Mouse (Mus musculus): ENCODE measurements around the gene Tmem223. TPM values are rescaled to one million over a fixed set of nuclear protein-coding genes. Genes with fewer than 3 reads are reported as not detected.

The Tmem223 gene
- total and polyA plus RNA-seq, 3 experiments: 7.5 to 23.2 TPM; not detected in 1

- peak overlapping the region; percentile 98 for H3K27ac ChIP-seq (ENCODE audit: control insufficient read depth, low read depth, low read length)
- TF ChIP-seq MAX (IDR thresholded peaks at IDR 0.05; ENCODE audit: low read length): no peak
- TF ChIP-seq UBTF (IDR thresholded peaks at IDR 0.05; ENCODE audit: borderline replicate concordance, insufficient read depth, low read depth, low read length): no peak
- TF ChIP-seq SIN3A (IDR thresholded peaks at IDR 0.05; ENCODE audit: low read length): no peak; the same call in 1 of the 2 replicates
- no peak for TF ChIP-seq SMC3 (IDR thresholded peaks at IDR 0.05; ENCODE audit: low read depth, low read length)
- H3K36me3 ChIP-seq (ENCODE audit: control insufficient read depth in 1 of 2, insufficient read depth in 2 of 2, low read length in 2 of 2): peaks cover 26 to 30% of the 10 kb centered on the region in 2 experiments
- H3K79me2 ChIP-seq (ENCODE audit: control insufficient read depth, insufficient read depth, low read length, poor library complexity): peaks cover 53% of the 10 kb centered on the region
- DNase-seq (ENCODE audit: low read depth, low spot score): peak; percentile 35
- H3K4me3 ChIP-seq (ENCODE audit: control insufficient read depth in 1 of 2, insufficient read depth in 1 of 2, low read depth in 2 of 2, low read length in 2 of 2): peak overlapping the region; percentile 96 to 98
- peaks cover 5 to 11% of the 10 kb centered on the region in 2 experiments; a peak in 3 of 4 replicates for H3K4me1 ChIP-seq (ENCODE audit: control insufficient read depth in 1 of 2, insufficient read depth in 2 of 2, low read length in 2 of 2)
- H3K9me3 ChIP-seq (replicated peaks; ENCODE audit: insufficient read depth, low read length): no peaks in the 10 kb centered on the region
- H3K9ac ChIP-seq (ENCODE audit: control insufficient read depth, low read depth, low read length, poor library complexity, severe bottlenecking): peak overlapping the region; percentile 93
- no peaks in the 10 kb centered on the region for H3K27me3 ChIP-seq (ENCODE audit: control insufficient read depth in 1 of 2, insufficient read depth in 2 of 2, low read length in 2 of 2)
Measured at GRCm38 (mm10) chr19:8821146-8821545, 50.4 kb downstream of the Tmem223 start.

Other genes with a start within 250 kb of the Tmem223 start
Only the 30 nearest of the 33 such genes appear.
- gene Slc22a8, start 179.7 kb upstream of the Tmem223 start, total RNA-seq (2012; rRNA removed): not detected in 2 replicates
- gene Slc22a8, start 179.7 kb upstream of the Tmem223 start, polyA plus RNA-seq (2012; ENCODE audit: insufficient read depth in 1 of 2, insufficient read length in 2 of 2, low read depth in 1 of 2, low replicate concordance in 2 of 2, missing spikeins in 1 of 2): not detected
- not detected in 2 replicates for gene Slc22a6, start 153.0 kb upstream of the Tmem223 start, total RNA-seq (2012; rRNA removed)
- not detected for gene Slc22a6, start 153.0 kb upstream of the Tmem223 start, polyA plus RNA-seq (2012; ENCODE audit: insufficient read depth in 1 of 2, insufficient read length in 2 of 2, low read depth in 1 of 2, low replicate concordance in 2 of 2, missing spikeins in 1 of 2)
- gene Chrm1, start 107.2 kb upstream of the Tmem223 start, total RNA-seq (2012; rRNA removed): under 0.01 TPM in 1 of 2 replicates, not detected in the other
- gene Chrm1, start 107.2 kb upstream of the Tmem223 start, polyA plus RNA-seq (2012; ENCODE audit: insufficient read depth in 1 of 2, insufficient read length in 2 of 2, low read depth in 1 of 2, low replicate concordance in 2 of 2, missing spikeins in 1 of 2): under 1 TPM in 1 of 2 experiments, not detected in 1; 0.01 TPM
- gene Slc3a2, start 47.6 kb upstream of the Tmem223 start, total RNA-seq (2012; rRNA removed): 164 and 253 TPM in 2 replicates
- gene Slc3a2, start 47.6 kb upstream of the Tmem223 start, polyA plus RNA-seq (2012; ENCODE audit: insufficient read depth in 1 of 2, insufficient read length in 2 of 2, low read depth in 1 of 2, low replicate concordance in 2 of 2, missing spikeins in 1 of 2): 100 to 1,000 TPM; 428 to 670 TPM
- gene Wdr74, start 35.2 kb upstream of the Tmem223 start, total RNA-seq (2012; rRNA removed): 158 and 208 TPM in 2 replicates
- 100 to 1,000 TPM; 208 to 803 TPM for gene Wdr74, start 35.2 kb upstream of the Tmem223 start, polyA plus RNA-seq (2012; ENCODE audit: insufficient read depth in 1 of 2, insufficient read length in 2 of 2, low read depth in 1 of 2, low replicate concordance in 2 of 2, missing spikeins in 1 of 2)
- gene 1700092M07Rik, start 30.3 kb upstream of the Tmem223 start, total RNA-seq (2012; rRNA removed): 3.0 and 3.3 TPM in 2 replicates
- 1 to 10 TPM in 1 of 2 experiments, not detected in 1; 4.3 TPM for gene 1700092M07Rik, start 30.3 kb upstream of the Tmem223 start, polyA plus RNA-seq (2012; ENCODE audit: insufficient read depth in 1 of 2, insufficient read length in 2 of 2, low read depth in 1 of 2, low replicate concordance in 2 of 2, missing spikeins in 1 of 2)
- gene Stx5a, start 29.6 kb upstream of the Tmem223 start, total RNA-seq (2012; rRNA removed): 27.5 and 28.7 TPM in 2 replicates
- 10 to 100 TPM in 1 of 2 experiments, not detected in 1; 50.0 TPM for gene Stx5a, start 29.6 kb upstream of the Tmem223 start, polyA plus RNA-seq (2012; ENCODE audit: insufficient read depth in 1 of 2, insufficient read length in 2 of 2, low read depth in 1 of 2, low replicate concordance in 2 of 2, missing spikeins in 1 of 2)
- 107 and 122 TPM in 2 replicates for gene Nxf1, start 13.9 kb upstream of the Tmem223 start, total RNA-seq (2012; rRNA removed)
- 100 to 1,000 TPM; 231 to 296 TPM for gene Nxf1, start 13.9 kb upstream of the Tmem223 start, polyA plus RNA-seq (2012; ENCODE audit: insufficient read depth in 1 of 2, insufficient read length in 2 of 2, low read depth in 1 of 2, low replicate concordance in 2 of 2, missing spikeins in 1 of 2)
- 49.2 and 60.0 TPM in 2 replicates for gene Tmem179b, start 3.5 kb downstream of the Tmem223 start, total RNA-seq (2012; rRNA removed)
- gene Tmem179b, start 3.5 kb downstream of the Tmem223 start, polyA plus RNA-seq (2012; ENCODE audit: insufficient read depth in 1 of 2, insufficient read length in 2 of 2, low read depth in 1 of 2, low replicate concordance in 2 of 2, missing spikeins in 1 of 2): 100 to 1,000 TPM in 1 of 2 experiments, not detected in 1; 101 TPM
- gene Taf6l, start 15.4 kb downstream of the Tmem223 start, total RNA-seq (2012; rRNA removed): 15.3 and 18.3 TPM in 2 replicates
- gene Taf6l, start 15.4 kb downstream of the Tmem223 start, polyA plus RNA-seq (2012; ENCODE audit: insufficient read depth in 1 of 2, insufficient read length in 2 of 2, low read depth in 1 of 2, low replicate concordance in 2 of 2, missing spikeins in 1 of 2): 10 to 100 TPM in 1 of 2 experiments, not detected in 1; 25.5 TPM
- gene Polr2g, start 27.6 kb downstream of the Tmem223 start, total RNA-seq (2012; rRNA removed): 165 and 188 TPM in 2 replicates
- 100 to 1,000 TPM in 1 of 2 experiments, not detected in 1; 181 TPM for gene Polr2g, start 27.6 kb downstream of the Tmem223 start, polyA plus RNA-seq (2012; ENCODE audit: insufficient read depth in 1 of 2, insufficient read length in 2 of 2, low read depth in 1 of 2, low replicate concordance in 2 of 2, missing spikeins in 1 of 2)
- 2.6 and 2.9 TPM in 2 replicates for gene Zbtb3, start 31.6 kb downstream of the Tmem223 start, total RNA-seq (2012; rRNA removed)
- gene Zbtb3, start 31.6 kb downstream of the Tmem223 start, polyA plus RNA-seq (2012; ENCODE audit: insufficient read depth in 1 of 2, insufficient read length in 2 of 2, low read depth in 1 of 2, low replicate concordance in 2 of 2, missing spikeins in 1 of 2): 1 to 10 TPM in 1 of 2 experiments, not detected in 1; 2.4 TPM
- 22.9 and 24.2 TPM in 2 replicates for gene Ttc9c, start 48.3 kb downstream of the Tmem223 start, total RNA-seq (2012; rRNA removed)
- 10 to 100 TPM in 1 of 2 experiments, not detected in 1; 29.8 TPM for gene Ttc9c, start 48.3 kb downstream of the Tmem223 start, polyA plus RNA-seq (2012; ENCODE audit: insufficient read depth in 1 of 2, insufficient read length in 2 of 2, low read depth in 1 of 2, low replicate concordance in 2 of 2, missing spikeins in 1 of 2)
- gene Hnrnpul2, start 49.0 kb downstream of the Tmem223 start, total RNA-seq (2012; rRNA removed): 39.4 and 44.6 TPM in 2 replicates
- gene Hnrnpul2, start 49.0 kb downstream of the Tmem223 start, polyA plus RNA-seq (2012; ENCODE audit: insufficient read depth in 1 of 2, insufficient read length in 2 of 2, low read depth in 1 of 2, low replicate concordance in 2 of 2, missing spikeins in 1 of 2): 100 to 1,000 TPM; 106 to 174 TPM
- gene AC129217.1, start 58.8 kb downstream of the Tmem223 start, total RNA-seq (2012; rRNA removed): 0.23 TPM in 1 of 2 replicates, not detected in the other
- 10 to 100 TPM in 1 of 2 experiments, not detected in 1; 53.4 TPM for gene AC129217.1, start 58.8 kb downstream of the Tmem223 start, polyA plus RNA-seq (2012; ENCODE audit: insufficient read depth in 1 of 2, insufficient read length in 2 of 2, low read depth in 1 of 2, low replicate concordance in 2 of 2, missing spikeins in 1 of 2)
- gene Bscl2, start 66.5 kb downstream of the Tmem223 start, total RNA-seq (2012; rRNA removed): 26.0 and 29.5 TPM in 2 replicates
- 10 to 100 TPM in 1 of 2 experiments, not detected in 1; 51.3 TPM for gene Bscl2, start 66.5 kb downstream of the Tmem223 start, polyA plus RNA-seq (2012; ENCODE audit: insufficient read depth in 1 of 2, insufficient read length in 2 of 2, low read depth in 1 of 2, low replicate concordance in 2 of 2, missing spikeins in 1 of 2)
- 0.15 and 0.29 TPM in 2 replicates for gene Gng3, start 68.2 kb downstream of the Tmem223 start, total RNA-seq (2012; rRNA removed)
- gene Gng3, start 68.2 kb downstream of the Tmem223 start, polyA plus RNA-seq (2012; ENCODE audit: insufficient read depth in 1 of 2, insufficient read length in 2 of 2, low read depth in 1 of 2, low replicate concordance in 2 of 2, missing spikeins in 1 of 2): 1 to 10 TPM in 1 of 2 experiments, not detected in 1; 2.5 TPM
- gene Lrrn4cl, start 79.8 kb downstream of the Tmem223 start, total RNA-seq (2012; rRNA removed): 0.15 and 0.26 TPM in 2 replicates
- under 1 TPM in 1 of 2 experiments, not detected in 1; 0.54 TPM for gene Lrrn4cl, start 79.8 kb downstream of the Tmem223 start, polyA plus RNA-seq (2012; ENCODE audit: insufficient read depth in 1 of 2, insufficient read length in 2 of 2, low read depth in 1 of 2, low replicate concordance in 2 of 2, missing spikeins in 1 of 2)
- gene Ubxn1, start 100.5 kb downstream of the Tmem223 start, total RNA-seq (2012; rRNA removed): 179 and 187 TPM in 2 replicates
- 100 to 1,000 TPM in 1 of 2 experiments, not detected in 1; 366 TPM for gene Ubxn1, start 100.5 kb downstream of the Tmem223 start, polyA plus RNA-seq (2012; ENCODE audit: insufficient read depth in 1 of 2, insufficient read length in 2 of 2, low read depth in 1 of 2, low replicate concordance in 2 of 2, missing spikeins in 1 of 2)
- gene Uqcc3, start 109.9 kb downstream of the Tmem223 start, total RNA-seq (2012; rRNA removed): 46.3 and 49.4 TPM in 2 replicates
- 10 to 100 TPM in 1 of 2 experiments, not detected in 1; 55.0 TPM for gene Uqcc3, start 109.9 kb downstream of the Tmem223 start, polyA plus RNA-seq (2012; ENCODE audit: insufficient read depth in 1 of 2, insufficient read length in 2 of 2, low read depth in 1 of 2, low replicate concordance in 2 of 2, missing spikeins in 1 of 2)
- gene Lbhd1, start 112.7 kb downstream of the Tmem223 start, total RNA-seq (2012; rRNA removed): 10.3 and 15.5 TPM in 2 replicates
- gene Lbhd1, start 112.7 kb downstream of the Tmem223 start, polyA plus RNA-seq (2012; ENCODE audit: insufficient read depth in 1 of 2, insufficient read length in 2 of 2, low read depth in 1 of 2, low replicate concordance in 2 of 2, missing spikeins in 1 of 2): 100 to 1,000 TPM in 1 of 2 experiments, 10 to 100 TPM in 1; 46.5 to 123 TPM
- gene Gm49403, start 112.9 kb downstream of the Tmem223 start, total RNA-seq (2012; rRNA removed): not detected in 2 replicates
- gene Gm49403, start 112.9 kb downstream of the Tmem223 start, polyA plus RNA-seq (2012; ENCODE audit: insufficient read depth in 1 of 2, insufficient read length in 2 of 2, low read depth in 1 of 2, low replicate concordance in 2 of 2, missing spikeins in 1 of 2): not detected
- 171 and 184 TPM in 2 replicates for gene 1810009A15Rik, start 117.9 kb downstream of the Tmem223 start, total RNA-seq (2012; rRNA removed)
- gene 1810009A15Rik, start 117.9 kb downstream of the Tmem223 start, polyA plus RNA-seq (2012; ENCODE audit: insufficient read depth in 1 of 2, insufficient read length in 2 of 2, low read depth in 1 of 2, low replicate concordance in 2 of 2, missing spikeins in 1 of 2): 100 to 1,000 TPM in 1 of 2 experiments, not detected in 1; 189 TPM
- 0.77 TPM in 1 of 2 replicates, not detected in the other for gene Gm49416, start 117.9 kb downstream of the Tmem223 start, total RNA-seq (2012; rRNA removed)
- 10 to 100 TPM in 1 of 2 experiments, not detected in 1; 31.2 TPM for gene Gm49416, start 117.9 kb downstream of the Tmem223 start, polyA plus RNA-seq (2012; ENCODE audit: insufficient read depth in 1 of 2, insufficient read length in 2 of 2, low read depth in 1 of 2, low replicate concordance in 2 of 2, missing spikeins in 1 of 2)
- 38.1 and 43.9 TPM in 2 replicates for gene Ints5, start 122.0 kb downstream of the Tmem223 start, total RNA-seq (2012; rRNA removed)
- gene Ints5, start 122.0 kb downstream of the Tmem223 start, polyA plus RNA-seq (2012; ENCODE audit: insufficient read depth in 1 of 2, insufficient read length in 2 of 2, low read depth in 1 of 2, low replicate concordance in 2 of 2, missing spikeins in 1 of 2): 10 to 100 TPM in 1 of 2 experiments, not detected in 1; 51.5 TPM
- 104 and 122 TPM in 2 replicates for gene Ganab, start 127.1 kb downstream of the Tmem223 start, total RNA-seq (2012; rRNA removed)
- 100 to 1,000 TPM in 1 of 2 experiments, not detected in 1; 123 TPM for gene Ganab, start 127.1 kb downstream of the Tmem223 start, polyA plus RNA-seq (2012; ENCODE audit: insufficient read depth in 1 of 2, insufficient read length in 2 of 2, low read depth in 1 of 2, low replicate concordance in 2 of 2, missing spikeins in 1 of 2)
- gene B3gat3, start 149.4 kb downstream of the Tmem223 start, total RNA-seq (2012; rRNA removed): 21.0 and 26.2 TPM in 2 replicates
- 10 to 100 TPM in 1 of 2 experiments, not detected in 1; 35.4 TPM for gene B3gat3, start 149.4 kb downstream of the Tmem223 start, polyA plus RNA-seq (2012; ENCODE audit: insufficient read depth in 1 of 2, insufficient read length in 2 of 2, low read depth in 1 of 2, low replicate concordance in 2 of 2, missing spikeins in 1 of 2)
- 1.6 and 4.1 TPM in 2 replicates for gene Rom1, start 158.4 kb downstream of the Tmem223 start, total RNA-seq (2012; rRNA removed)
- gene Rom1, start 158.4 kb downstream of the Tmem223 start, polyA plus RNA-seq (2012; ENCODE audit: insufficient read depth in 1 of 2, insufficient read length in 2 of 2, low read depth in 1 of 2, low replicate concordance in 2 of 2, missing spikeins in 1 of 2): 1 to 10 TPM in 1 of 2 experiments, not detected in 1; 3.1 TPM
- 13.0 and 16.6 TPM in 2 replicates for gene Eml3, start 158.6 kb downstream of the Tmem223 start, total RNA-seq (2012; rRNA removed)
- gene Eml3, start 158.6 kb downstream of the Tmem223 start, polyA plus RNA-seq (2012; ENCODE audit: insufficient read depth in 1 of 2, insufficient read length in 2 of 2, low read depth in 1 of 2, low replicate concordance in 2 of 2, missing spikeins in 1 of 2): 10 to 100 TPM in 1 of 2 experiments, not detected in 1; 23.4 TPM
- gene Mta2, start 170.9 kb downstream of the Tmem223 start, total RNA-seq (2012; rRNA removed): 150 and 171 TPM in 2 replicates
- gene Mta2, start 170.9 kb downstream of the Tmem223 start, polyA plus RNA-seq (2012; ENCODE audit: insufficient read depth in 1 of 2, insufficient read length in 2 of 2, low read depth in 1 of 2, low replicate concordance in 2 of 2, missing spikeins in 1 of 2): 100 to 1,000 TPM; 116 to 167 TPM

Measured in MEL (cell line).